Mouse (Mus musculus): ENCODE data around the gene Lgmn.

The Lgmn gene

GRCm38 (mm10) chr12:102434107-102434506 is 5.5 kb downstream of the Lgmn start:
- no peak for DNase-seq (ENCODE audit: low read depth, low spot score)

GRCm38 (mm10) chr12:102432238-102432637 is 7.4 kb downstream of the Lgmn start:
- DNase-seq (ENCODE audit: low read depth, low spot score), result no peak

- no peak for DNase-seq (ENCODE audit: low read depth, low spot score)
These were observed 9.4 kb downstream of the Lgmn start for GRCm38 (mm10) chr12:102430228-102430627.

- no peak for DNase-seq (ENCODE audit: low read depth, low spot score)
These were observed 10.0 kb downstream of the Lgmn start for GRCm38 (mm10) chr12:102429656-102430055.

- no peak for DNase-seq (ENCODE audit: low read depth, low spot score)
These were observed 13.3 kb downstream of the Lgmn start for GRCm38 (mm10) chr12:102426285-102426684.

- DNase-seq (ENCODE audit: low read depth, low spot score), result no peak
These were observed 14.5 kb downstream of the Lgmn start for GRCm38 (mm10) chr12:102425048-102425578.

GRCm38 (mm10) chr12:102424456-102424855 is 15.2 kb downstream of the Lgmn start:
- no peak for DNase-seq (ENCODE audit: low read depth, low spot score)

- no peak for DNase-seq (ENCODE audit: low read depth, low spot score)
These were observed 16.0 kb downstream of the Lgmn start for GRCm38 (mm10) chr12:102423625-102424024.

GRCm38 (mm10) chr12:102422623-102423320 is 16.8 kb downstream of the Lgmn start:
- no peak for DNase-seq (ENCODE audit: low read depth, low spot score)

GRCm38 (mm10) chr12:102422065-102422464 is 17.5 kb downstream of the Lgmn start:
- DNase-seq (ENCODE audit: low read depth, low spot score), result no peak

- DNase-seq (ENCODE audit: low read depth, low spot score), result no peak
These were observed 19.3 kb downstream of the Lgmn start for GRCm38 (mm10) chr12:102420168-102420890.

- DNase-seq (ENCODE audit: low read depth, low spot score), result no peak
These were observed 20.1 kb downstream of the Lgmn start for GRCm38 (mm10) chr12:102419544-102419943.

- no peak for DNase-seq (ENCODE audit: low read depth, low spot score)
These were observed 21.9 kb downstream of the Lgmn start for GRCm38 (mm10) chr12:102417701-102418100.

- no peak for DNase-seq (ENCODE audit: low read depth, low spot score)
These were observed 22.6 kb downstream of the Lgmn start for GRCm38 (mm10) chr12:102416955-102417510.

GRCm38 (mm10) chr12:102416391-102416837 is 23.2 kb downstream of the Lgmn start:
- no peak for DNase-seq (ENCODE audit: low read depth, low spot score)

GRCm38 (mm10) chr12:102414686-102415085 is 24.9 kb downstream of the Lgmn start:
- DNase-seq (ENCODE audit: low read depth, low spot score), result no peak

GRCm38 (mm10) chr12:102413171-102413570 is 26.4 kb downstream of the Lgmn start:
- no peak for DNase-seq (ENCODE audit: low read depth, low spot score)

- DNase-seq (ENCODE audit: low read depth, low spot score), result no peak
These were observed 41.0 kb downstream of the Lgmn start for GRCm38 (mm10) chr12:102398588-102398987.

GRCm38 (mm10) chr12:102395998-102396991 is 43.3 kb downstream of the Lgmn start:
- no peak for DNase-seq (ENCODE audit: low read depth, low spot score)

- no peak for DNase-seq (ENCODE audit: low read depth, low spot score)
These were observed 44.1 kb downstream of the Lgmn start for GRCm38 (mm10) chr12:102395537-102395936.

GRCm38 (mm10) chr12:102394496-102394895 is 45.1 kb downstream of the Lgmn start:
- no peak for DNase-seq (ENCODE audit: low read depth, low spot score)

Measured in WW6 (cell line).